In genomic region chr14:121108439-121109115, GRCm38 (mm10) we compare ENCODE assay signal across 8 mouse cellular contexts.
A peak's percentile ranks its signal among the peaks of the same experiment; 100 is the strongest.
DNase-seq lines count a peak whose midpoint lies in the region; ATAC-seq and TF ChIP-seq lines count a peak whose summit lies in the region.

No protein-coding gene starts in this region.

- WGBS in embryonic facial prominence, embryonic 11.5 days = 13% methylated on average over 8 of the region's 8 CpGs
- WGBS in hindbrain, postnatal 0 days = 19% methylated on average over 8 of the region's 8 CpGs
- 39% methylated on average over 8 of the region's 8 CpGs for WGBS in liver, embryonic 15.5 days (ENCODE audit: insufficient replicate concordance)
- 7% methylated on average over 8 of the region's 8 CpGs for WGBS in stomach, embryonic 16.5 days

- H3K4me1 ChIP-seq in embryonic facial prominence, embryonic 11.5 days (ENCODE audit: control insufficient read depth, insufficient read depth, low read length) = peaks cover 8% of the 10 kb centered on the region
- peaks cover 4% of the 10 kb centered on the region; the same call in 1 of the 2 replicates for H3K4me1 ChIP-seq in hindbrain, postnatal 0 days (ENCODE audit: insufficient read depth, low read length)
- peaks cover 28% of the 10 kb centered on the region for H3K4me1 ChIP-seq in liver, embryonic 15.5 days (replicated peaks)
- peaks cover 44% of the 10 kb centered on the region for H3K4me1 ChIP-seq in stomach, embryonic 16.5 days (ENCODE audit: control insufficient read depth, insufficient read depth, low read length)

- H3K4me3 ChIP-seq in embryonic facial prominence, embryonic 11.5 days (ENCODE audit: low read depth, low read length) = no peak overlapping the region
- H3K4me3 ChIP-seq in hindbrain, postnatal 0 days (ENCODE audit: low read length) = no peak overlapping the region
- H3K4me3 ChIP-seq in liver, embryonic 15.5 days (replicated peaks) = no peak overlapping the region
- H3K4me3 ChIP-seq in stomach, embryonic 16.5 days (replicated peaks; ENCODE audit: low read length) = no peak overlapping the region

- peak overlapping the region; percentile 74 for H3K27ac ChIP-seq in embryonic facial prominence, embryonic 11.5 days (replicated peaks; ENCODE audit: low read depth, low read length)
- peak overlapping the region; percentile 70 for H3K27ac ChIP-seq in hindbrain, postnatal 0 days
- H3K27ac ChIP-seq in liver, embryonic 15.5 days (replicated peaks) = peak overlapping the region; percentile 38; the same call in 1 of the 2 replicates
- peak overlapping the region; percentile 75 for H3K27ac ChIP-seq in stomach, embryonic 16.5 days (ENCODE audit: low read length)

- no peaks in the 10 kb centered on the region for H3K9me3 ChIP-seq in embryonic facial prominence, embryonic 11.5 days (replicated peaks; ENCODE audit: control insufficient read depth, low read length)
- no peaks in the 10 kb centered on the region for H3K9me3 ChIP-seq in hindbrain, postnatal 0 days (ENCODE audit: low read length)
- no peaks in the 10 kb centered on the region for H3K9me3 ChIP-seq in liver, embryonic 15.5 days (replicated peaks)
- no peaks in the 10 kb centered on the region for H3K9me3 ChIP-seq in stomach, embryonic 16.5 days (replicated peaks; ENCODE audit: control insufficient read depth, low read length)

- no peak for TF ChIP-seq CTCF in hindbrain, postnatal 0 days (IDR thresholded peaks at IDR 0.05; ENCODE audit: low read depth)

- H3K36me3 ChIP-seq in embryonic facial prominence, embryonic 11.5 days (replicated peaks; ENCODE audit: control insufficient read depth, insufficient read depth, low read depth, low read length) = no peaks in the 10 kb centered on the region; the same call in 1 of the 2 replicates
- H3K36me3 ChIP-seq in hindbrain, postnatal 0 days (ENCODE audit: insufficient read depth, low read length) = no peaks in the 10 kb centered on the region; the same call in 1 of the 2 replicates
- no peaks in the 10 kb centered on the region for H3K36me3 ChIP-seq in liver, embryonic 15.5 days (replicated peaks)
- no peaks in the 10 kb centered on the region for H3K36me3 ChIP-seq in stomach, embryonic 16.5 days (ENCODE audit: control insufficient read depth, insufficient read depth, low read length)

- intact Hi-C loops in left cerebral cortex, postnatal 25 days (cut with DNase I) = loop anchor here (2.0 kb wide), 1 partner anchor 72 kb away; no protein-coding TSS in a partner anchor

- no peak overlapping the region for H3K9ac ChIP-seq in embryonic facial prominence, embryonic 11.5 days (replicated peaks; ENCODE audit: low read length)
- H3K9ac ChIP-seq in hindbrain, postnatal 0 days (replicated peaks; ENCODE audit: low read length) = no peak overlapping the region
- H3K9ac ChIP-seq in liver, embryonic 15.5 days = no peak overlapping the region
- no peak overlapping the region for H3K9ac ChIP-seq in stomach, embryonic 16.5 days (ENCODE audit: low read length)

- no peaks in the 10 kb centered on the region for H3K27me3 ChIP-seq in embryonic facial prominence, embryonic 11.5 days (ENCODE audit: control insufficient read depth, insufficient read depth, low read length)
- H3K27me3 ChIP-seq in hindbrain, postnatal 0 days (ENCODE audit: insufficient read depth, low read length) = no peaks in the 10 kb centered on the region
- no peaks in the 10 kb centered on the region for H3K27me3 ChIP-seq in liver, embryonic 15.5 days
- no peaks in the 10 kb centered on the region for H3K27me3 ChIP-seq in stomach, embryonic 16.5 days (ENCODE audit: control insufficient read depth, insufficient read depth, low read length)

- peak; percentile 58 for DNase-seq in adipocyte (ENCODE audit: low spot score)
- peak; percentile 70 for DNase-seq in embryonic facial prominence, embryonic 11.5 days (ENCODE audit: low spot score)
- no peak for DNase-seq in hindbrain, postnatal 0 days (ENCODE audit: low spot score)
- no peak for DNase-seq in left cerebral cortex, postnatal 25 days (ENCODE audit: low spot score in 2 of 2)
- no peak for DNase-seq in thymus, postnatal 10 days (ENCODE audit: low spot score in 2 of 2)
- no peak for DNase-seq in retina, embryonic 14.5 days (ENCODE audit: low spot score)

- H3K4me2 ChIP-seq in embryonic facial prominence, embryonic 11.5 days (ENCODE audit: low read depth, low read length) = no peak overlapping the region
- H3K4me2 ChIP-seq in hindbrain, postnatal 0 days (ENCODE audit: low read depth, low read length) = no peak overlapping the region
- H3K4me2 ChIP-seq in liver, embryonic 15.5 days = no peak overlapping the region
- H3K4me2 ChIP-seq in stomach, embryonic 16.5 days (ENCODE audit: low read depth, low read length) = peak overlapping the region; percentile 36

- peak; percentile 32; the same call in 1 of the 2 replicates for ATAC-seq in embryonic facial prominence, embryonic 11.5 days (replicated peaks; ENCODE audit: insufficient number of reproducible peaks, low FRiP score, low TSS enrichment, low read depth)
- ATAC-seq in hindbrain, postnatal 0 days = no peak
- no peak for ATAC-seq in liver, embryonic 15.5 days (ENCODE audit: insufficient read depth)
- peak; percentile 51; the same call in 1 of the 2 replicates for ATAC-seq in stomach, embryonic 16.5 days (ENCODE audit: insufficient read depth, low FRiP score)

Comparison
In these comparisons a context has a peak if more than half of its experiments do, and no peak if none do; other contexts are left out.
1. DNase-seq: peak in adipocyte (single experiment) and embryonic facial prominence, embryonic 11.5 days (single experiment); none in hindbrain, postnatal 0 days (single experiment), left cerebral cortex, postnatal 25 days (0 of 2), thymus, postnatal 10 days (0 of 2) and retina, embryonic 14.5 days (single experiment).
2. ATAC-seq: peak in embryonic facial prominence, embryonic 11.5 days (single experiment) and stomach, embryonic 16.5 days (single experiment); none in hindbrain, postnatal 0 days (single experiment) and liver, embryonic 15.5 days (single experiment).
3. Peak in every context shown above with its lines, with median percentiles within 50 percentile points of each other: H3K27ac ChIP-seq.